Mouse (Mus musculus) embryonic facial prominence, embryonic 14.5 days (tissue): Measurements from ENCODE around the gene Arrdc5. TPM values are rescaled to one million over a fixed set of nuclear protein-coding genes. Genes with fewer than 3 reads are reported as not detected.
A peak's percentile ranks its signal among the peaks of the same experiment; 100 is the strongest.

Experiments
- ATAC-seq: fragments of 200-750 bp; cut with Nextera tagmentation; 2 replicates; pipeline ENCODE4 v1.8.0; 2017; ENCODE audit warnings: low read depth, moderate number of reproducible peaks, moderate TSS enrichment
- DNase-seq: peaks from one replicate; pipeline ENCODE4 v3.0.0-alpha.2; 2015; ENCODE audit warnings: low spot score
- H3K27ac ChIP-seq: fragments of 300-500 bp; sonication (generic); replicated peaks from 2 replicates; pipeline ENCODE4 v1.5.1; 2014; ENCODE audit warnings: low read depth, mild to moderate bottlenecking, low read length, moderate library complexity
- H3K27me3 ChIP-seq: fragments of 300-500 bp; sonication (generic); replicated peaks from 2 replicates; pipeline ENCODE4 v1.6.1; 2014; ENCODE audit warnings: low read length; ENCODE audit not compliant: control insufficient read depth, insufficient read depth
- H3K36me3 ChIP-seq: fragments of 300-500 bp; sonication (generic); 2 replicates; pipeline ENCODE4 v1.6.1; 2014; ENCODE audit warnings: low read length, mixed read lengths; ENCODE audit not compliant: control insufficient read depth, insufficient read depth
- H3K4me1 ChIP-seq: fragments of 300-500 bp; sonication (generic); 2 replicates; pipeline ENCODE4 v1.6.1; 2014; ENCODE audit warnings: antibody characterized with exemption, low read length; ENCODE audit not compliant: control insufficient read depth, insufficient read depth
- H3K4me2 ChIP-seq: fragments of 300-500 bp; sonication (generic); 2 replicates; pipeline ENCODE4 v1.6.1; 2014; ENCODE audit warnings: low read depth, mild to moderate bottlenecking, low read length, moderate library complexity, mixed read lengths
- H3K4me3 ChIP-seq: fragments of 300-500 bp; sonication (generic); 2 replicates; pipeline ENCODE4 v1.5.1; 2014; ENCODE audit warnings: low read depth, mild to moderate bottlenecking, low read length
- H3K9ac ChIP-seq: fragments of 300-500 bp; sonication (generic); 2 replicates; pipeline ENCODE4 v1.6.1; 2014; ENCODE audit warnings: low read depth, mild to moderate bottlenecking, low read length, moderate library complexity, mixed read lengths
- H3K9me3 ChIP-seq: fragments of 300-500 bp; sonication (generic); 2 replicates; pipeline ENCODE4 v1.6.1; 2016; ENCODE audit warnings: low read length; ENCODE audit not compliant: control insufficient read depth
- WGBS: fragments of 180-500 bp; shearing (Covaris S2); extraction: QIAGEN DNeasy Blood & Tissue Kit; methylation state at CpG from one replicate; pipeline ENCODE4 v1.1.7; 2014; 5-methylcytosine and 5-hydroxymethylcytosine counted together
- polyA plus RNA-seq: library from polyadenylated mRNA; unstranded; fragments of >200 nt; fragmentation: Nextera tagmentation; extraction: Ambion mirVana; gene quantifications from 2 replicates; pipeline ENCODE4 v1.2.1, GENCODE M21; 2014

Arrdc5 gene
- polyA plus RNA-seq, 1 experiment from 2014 or later: not detected

GRCm38 (mm10) chr17:56332987-56333386, 32.9 kb upstream of the Arrdc5 start:
- H3K27me3 ChIP-seq: no peaks in the 10 kb centered on the region
- no peak overlapping the region for H3K4me3 ChIP-seq
- 0 out of 2 replicates have a peak, but pooled peaks have one; percentile 10 for ATAC-seq
- H3K27ac ChIP-seq: no peak overlapping the region
- H3K9ac ChIP-seq: no peak overlapping the region
- H3K4me1 ChIP-seq: peaks cover 10% of the 10 kb centered on the region
- H3K9me3 ChIP-seq: no peaks in the 10 kb centered on the region
- H3K4me2 ChIP-seq: no peak overlapping the region
- WGBS: 51% methylated on average over 8 of the region's 8 CpGs
- H3K36me3 ChIP-seq: no peaks in the 10 kb centered on the region
- no peak for DNase-seq

GRCm38 (mm10) chr17:56331256-56331655, 31.2 kb upstream of the Arrdc5 start:
- Histone ChIP-seq H3K4me2 (no peak overlapping the region), H3K4me1 (peaks cover 16% of the 10 kb centered on the region), H3K9me3 (no peaks in the 10 kb centered on the region), H3K36me3 (no peaks in the 10 kb centered on the region), H3K9ac (0 out of 2 replicates have a peak overlapping the region, but pooled peaks have one; percentile 35), H3K4me3 (no peak overlapping the region), H3K27ac (no peak overlapping the region), H3K27me3 (no peaks in the 10 kb centered on the region)
- DNase-seq (no peak), ATAC-seq (no peak)

DNA sequence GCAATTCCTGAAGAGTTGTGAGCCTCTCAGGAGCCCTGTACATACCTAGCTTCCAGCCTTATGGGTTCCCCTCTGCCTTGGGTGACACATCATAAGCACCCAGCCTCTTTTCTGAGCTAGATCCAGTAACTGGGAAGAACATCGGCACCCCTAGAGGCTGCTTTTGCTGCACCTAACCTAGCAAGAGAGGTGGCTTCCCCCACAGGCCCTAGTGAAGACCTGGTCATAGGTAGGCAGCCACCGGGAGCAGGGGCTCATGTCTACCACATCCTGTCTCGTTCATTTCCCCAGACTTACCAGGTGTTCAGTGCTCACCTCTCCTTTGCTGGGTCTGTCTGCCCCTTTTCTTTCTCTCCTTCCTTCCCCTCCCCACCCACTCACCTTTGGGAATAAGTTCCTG, 30.3 kb upstream of the Arrdc5 start:
- WGBS: 69% methylated on average over 3 of the region's 3 CpGs
- Histone ChIP-seq H3K4me3 (no peak overlapping the region), H3K27me3 (no peaks in the 10 kb centered on the region), H3K36me3 (no peaks in the 10 kb centered on the region), H3K4me2 (no peak overlapping the region), H3K9ac (no peak overlapping the region), H3K27ac (no peak overlapping the region), H3K4me1 (peaks cover 16% of the 10 kb centered on the region), H3K9me3 (no peaks in the 10 kb centered on the region)
- DNase-seq: no peak
- no peak for ATAC-seq

GRCm38 (mm10) chr17:56329267-56329666, 29.2 kb upstream of the Arrdc5 start:
- H3K9ac ChIP-seq: 0 out of 2 replicates have a peak overlapping the region, but pooled peaks have one; percentile 2
- H3K27me3 ChIP-seq: no peaks in the 10 kb centered on the region
- DNase-seq: no peak
- peaks cover 21% of the 10 kb centered on the region for H3K4me1 ChIP-seq
- H3K9me3 ChIP-seq: no peaks in the 10 kb centered on the region
- no peak overlapping the region for H3K27ac ChIP-seq
- no peaks in the 10 kb centered on the region for H3K36me3 ChIP-seq
- H3K4me3 ChIP-seq: no peak overlapping the region
- no peak for ATAC-seq
- H3K4me2 ChIP-seq: no peak overlapping the region

DNA sequence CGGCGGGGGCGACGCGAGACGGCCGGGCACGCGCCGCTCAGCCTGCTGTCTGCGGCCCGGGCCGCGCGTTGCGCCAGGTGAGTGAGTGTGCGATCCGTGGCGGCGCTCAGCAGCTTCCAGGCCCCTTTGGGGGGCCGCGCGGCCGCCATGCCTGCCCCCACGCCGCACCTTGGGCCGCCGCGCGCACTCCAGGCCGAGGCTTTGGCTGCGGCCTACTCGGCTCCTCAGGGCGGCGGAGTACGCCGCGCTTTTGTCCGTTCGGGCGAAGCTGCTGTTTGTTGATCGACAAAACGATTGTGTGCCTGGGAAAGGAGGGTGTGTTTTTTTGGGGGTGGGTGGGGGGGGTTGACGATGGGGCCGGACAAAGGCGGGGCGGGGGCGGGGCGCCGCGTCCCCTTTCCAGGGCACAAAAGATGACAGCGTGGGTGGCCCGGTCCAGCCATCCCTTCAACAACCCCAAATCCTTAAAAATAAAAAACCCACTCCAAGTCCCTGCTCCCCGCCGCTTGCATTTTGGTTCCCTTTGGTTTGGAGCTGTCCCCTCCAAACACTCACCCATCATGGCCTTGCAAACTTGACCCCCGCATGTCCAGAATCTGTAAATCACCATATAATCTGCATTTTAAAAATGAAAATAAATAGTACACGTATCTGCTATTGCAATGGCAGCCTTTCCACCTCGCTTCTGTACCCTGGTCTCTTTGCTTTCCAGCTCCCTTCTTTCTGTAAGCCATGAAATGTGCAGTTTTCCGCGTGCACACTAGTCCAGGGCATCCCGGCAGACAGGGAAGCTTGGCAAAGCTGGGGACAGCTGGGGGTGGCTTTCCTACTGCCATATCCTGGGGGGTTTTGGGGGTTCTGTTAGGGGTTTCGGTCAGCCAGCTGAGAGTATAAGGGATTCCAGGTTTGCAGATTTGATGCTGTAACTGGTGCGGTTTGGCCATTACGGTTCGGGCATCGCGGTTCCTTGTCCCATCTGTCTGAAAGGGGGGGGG, 26.4 kb upstream of the Arrdc5 start:
- no peaks in the 10 kb centered on the region for H3K27me3 ChIP-seq
- H3K9ac ChIP-seq: peak overlapping the region; percentile 88
- H3K9me3 ChIP-seq: no peaks in the 10 kb centered on the region
- H3K27ac ChIP-seq: peak overlapping the region; percentile 89
- peaks cover 8% of the 10 kb centered on the region for H3K36me3 ChIP-seq
- ATAC-seq (peak; percentile 48), DNase-seq (peak; percentile 26)
- peak overlapping the region; percentile 90 for H3K4me3 ChIP-seq
- WGBS: 2% methylated on average over 47 of the region's 67 CpGs
- H3K4me2 ChIP-seq: peak overlapping the region; percentile 96
- peaks cover 21% of the 10 kb centered on the region for H3K4me1 ChIP-seq

GRCm38 (mm10) chr17:56325450-56326152, 25.5 kb upstream of the Arrdc5 start, which contains the start of gene Kdm4b:
Kdm4b (plus strand) TSS chr17:56326062.
- peaks cover 17% of the 10 kb centered on the region for H3K4me1 ChIP-seq
- H3K9ac ChIP-seq: peak within 1 kb of the TSS; percentile 88
- DNase-seq (peak; percentile 100), ATAC-seq (peak; percentile 99)
- H3K27me3 ChIP-seq: no peaks in the 10 kb centered on the region
- H3K9me3 ChIP-seq: no peaks in the 10 kb centered on the region
- H3K4me2 ChIP-seq: peak within 1 kb of the TSS; percentile 96
- peak within 1 kb of the TSS; percentile 89 for H3K27ac ChIP-seq
- peak within 1 kb of the TSS; percentile 90 for H3K4me3 ChIP-seq
- H3K36me3 ChIP-seq: peaks cover 15% of the 10 kb centered on the region
- under 1% methylated on average over 34 of the region's 57 CpGs for WGBS

DNA sequence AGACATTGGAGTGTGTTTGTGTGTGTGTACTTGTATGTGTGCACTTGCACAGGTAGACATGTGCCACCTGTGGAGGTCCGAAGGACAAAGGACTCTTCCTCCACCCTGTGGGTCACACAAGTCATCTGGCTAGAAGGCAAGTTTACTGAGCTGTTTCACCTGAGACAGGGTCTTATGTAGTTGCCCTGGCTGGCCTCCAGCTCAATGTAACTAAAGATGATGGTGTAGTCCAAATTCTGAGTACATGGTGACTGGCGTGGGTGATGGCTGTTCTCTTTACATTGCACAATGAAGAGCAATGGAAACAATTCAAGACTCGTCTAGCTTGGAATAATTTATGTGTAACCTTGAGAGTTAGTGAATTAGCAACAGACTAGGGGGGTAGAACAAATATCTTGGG, 24.3 kb upstream of the Arrdc5 start:
- H3K4me2 ChIP-seq: no peak overlapping the region
- H3K4me3 ChIP-seq: no peak overlapping the region
- H3K27ac ChIP-seq: peak overlapping the region; percentile 22; the same call in 1 of the 2 replicates

DNA sequence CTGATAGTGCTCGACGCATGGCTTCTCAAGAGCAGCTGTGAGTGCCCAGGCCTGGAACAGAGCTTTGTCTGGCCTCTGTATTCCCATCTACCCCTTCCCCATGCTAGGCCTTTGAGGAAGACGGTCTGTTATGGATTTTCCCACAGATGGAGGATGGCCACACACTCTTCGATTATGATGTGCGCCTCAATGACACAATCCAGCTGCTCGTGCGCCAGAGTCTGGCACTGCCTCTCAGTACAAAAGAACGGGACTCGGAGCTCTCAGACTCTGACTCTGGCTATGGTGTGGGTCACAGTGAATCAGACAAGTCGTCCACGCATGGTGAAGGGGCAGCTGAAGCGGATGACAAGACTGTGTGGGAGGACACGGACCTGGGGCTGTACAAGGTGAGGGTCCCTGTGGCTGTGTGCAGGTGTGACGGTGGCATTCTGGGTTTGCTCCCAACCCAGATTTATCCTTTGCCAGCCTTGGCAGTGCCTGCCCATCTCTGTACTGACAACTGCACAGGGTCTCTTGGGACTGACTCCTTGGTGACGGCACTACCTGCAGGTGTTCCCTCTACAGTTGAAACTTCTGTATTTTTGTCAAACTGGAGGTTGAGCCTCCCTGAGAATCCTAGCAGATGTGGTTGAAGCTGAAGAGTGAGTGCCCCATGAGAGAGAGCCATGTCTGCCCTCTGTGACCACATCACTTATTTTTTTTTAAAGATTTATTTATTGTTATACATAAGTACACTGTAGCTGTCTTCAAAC, 9.3 kb upstream of the Arrdc5 start:
- no peaks in the 10 kb centered on the region for H3K9me3 ChIP-seq
- H3K4me1 ChIP-seq: peaks cover 19% of the 10 kb centered on the region; the same call in 1 of the 2 replicates
- no peak for ATAC-seq
- H3K4me3 ChIP-seq: no peak overlapping the region
- no peak overlapping the region for H3K9ac ChIP-seq
- H3K4me2 ChIP-seq: no peak overlapping the region
- peaks cover 84% of the 10 kb centered on the region for H3K36me3 ChIP-seq
- H3K27ac ChIP-seq: no peak overlapping the region
- H3K27me3 ChIP-seq: no peaks in the 10 kb centered on the region
- 90% methylated on average over 15 of the region's 15 CpGs for WGBS
- DNase-seq: no peak

More for the DNA sequence above, 24.3 kb upstream of the Arrdc5 start:
- Histone ChIP-seq H3K36me3 (peaks cover 26% of the 10 kb centered on the region), H3K27me3 (no peaks in the 10 kb centered on the region), H3K9ac (no peak overlapping the region), H3K9me3 (no peaks in the 10 kb centered on the region), H3K4me1 (peaks cover 13% of the 10 kb centered on the region)
- DNase-seq (no peak), ATAC-seq (no peak)
- 69% methylated on average over 3 of the region's 3 CpGs for WGBS
